Comparison of ENCODE assay signal across 30 mouse cellular contexts in the genomic region with DNA sequence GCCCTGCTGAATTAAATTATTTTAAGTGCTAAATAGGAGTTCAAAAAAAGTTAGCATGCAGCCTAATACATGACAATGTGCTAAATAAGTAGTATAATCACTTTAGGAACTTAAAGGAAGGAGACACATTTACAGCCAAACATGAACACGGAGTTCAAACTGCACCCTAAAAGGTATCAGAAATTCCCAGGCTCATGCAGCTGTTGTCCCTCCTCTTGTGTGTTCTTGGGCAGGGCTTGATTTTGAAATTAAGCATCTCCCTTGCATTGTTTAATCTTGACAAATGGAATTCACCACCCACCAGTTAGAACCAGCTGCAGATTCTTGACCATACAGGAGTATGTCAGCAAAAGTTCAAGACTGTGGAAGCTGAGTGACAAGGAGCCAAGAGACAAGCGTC.
"Had no signal": no experiment of that assay in that cellular context is flagged by ENCODE, and none has a peak within 500 bp of the region (broad histone marks: within the 10 kb centered on the region; RNA-seq: fewer than 3 reads in every experiment).

No protein-coding gene starts in this region.

- H3K4me1 ChIP-seq: limb, embryonic 10.5 days; limb, embryonic 12.5 days; limb, embryonic 13.5 days; limb, embryonic 15.5 days; liver, embryonic 12.5 days; liver, embryonic 13.5 days; liver, embryonic 15.5 days; lung, embryonic 15.5 days; megakaryocyte, embryonic 14.5 days; midbrain, embryonic 10.5 days; midbrain, embryonic 12.5 days; midbrain, embryonic 13.5 days; midbrain, embryonic 15.5 days had no signal

- H3K9me3 ChIP-seq: limb, embryonic 10.5 days; limb, embryonic 12.5 days; limb, embryonic 13.5 days; limb, embryonic 15.5 days; liver, embryonic 12.5 days; liver, embryonic 13.5 days; liver, embryonic 15.5 days; lung, embryonic 15.5 days; midbrain, embryonic 10.5 days; midbrain, embryonic 12.5 days; midbrain, embryonic 13.5 days; midbrain, embryonic 15.5 days had no signal

- H3K9ac ChIP-seq: limb, embryonic 12.5 days; limb, embryonic 13.5 days; limb, embryonic 15.5 days; liver, embryonic 12.5 days; liver, embryonic 13.5 days; liver, embryonic 14.5 days; liver, embryonic 15.5 days; liver, postnatal 0 days; lung, embryonic 14.5 days; lung, embryonic 15.5 days; midbrain, embryonic 12.5 days; midbrain, embryonic 13.5 days; midbrain, embryonic 15.5 days had no signal

- H3K27me3 ChIP-seq: limb, embryonic 12.5 days; limb, embryonic 13.5 days; limb, embryonic 15.5 days; liver, embryonic 12.5 days; liver, embryonic 13.5 days; liver, embryonic 15.5 days; lung, embryonic 15.5 days; megakaryocyte, embryonic 14.5 days; midbrain, embryonic 12.5 days; midbrain, embryonic 13.5 days had no signal

- ATAC-seq: liver, embryonic 12.5 days; liver, postnatal 0 days; lung, postnatal 0 days; midbrain, embryonic 13.5 days; midbrain, embryonic 15.5 days; midbrain, embryonic 16.5 days had no signal

- H3K4me3 ChIP-seq: limb, embryonic 10.5 days; limb, embryonic 12.5 days; limb, embryonic 13.5 days; limb, embryonic 15.5 days; liver, embryonic 12.5 days; liver, embryonic 13.5 days; liver, embryonic 15.5 days; lung, embryonic 15.5 days; megakaryocyte, embryonic 14.5 days; midbrain, embryonic 10.5 days; midbrain, embryonic 12.5 days; midbrain, embryonic 13.5 days; midbrain, embryonic 15.5 days had no signal

- H3K36me3 ChIP-seq: limb, embryonic 10.5 days; limb, embryonic 12.5 days; limb, embryonic 13.5 days; limb, embryonic 15.5 days; liver, embryonic 12.5 days; liver, embryonic 13.5 days; liver, embryonic 15.5 days; lung, embryonic 15.5 days; midbrain, embryonic 10.5 days; midbrain, embryonic 12.5 days; midbrain, embryonic 13.5 days; midbrain, embryonic 15.5 days had no signal

- H3K27ac ChIP-seq: limb, embryonic 10.5 days; limb, embryonic 12.5 days; limb, embryonic 13.5 days; limb, embryonic 15.5 days; liver, embryonic 12.5 days; liver, embryonic 13.5 days; liver, embryonic 14.5 days; liver, embryonic 15.5 days; lung, embryonic 15.5 days; macrophage; midbrain, embryonic 10.5 days; midbrain, embryonic 12.5 days; midbrain, embryonic 13.5 days; midbrain, embryonic 15.5 days had no signal

- DNase-seq: left cerebral cortex, postnatal 4 days; liver; liver, embryonic 13.5 days; liver, postnatal 0 days; lung, adult 18-20 months; lung, adult 2 months; lung, embryonic 14.5 days; lung, postnatal 10 days; lung, postnatal 14 days; lung, postnatal 36 days; lung, postnatal 4 days; midbrain, embryonic 14.5 days had no signal

- H3K4me2 ChIP-seq: limb, embryonic 12.5 days; limb, embryonic 13.5 days; limb, embryonic 15.5 days; liver, embryonic 11.5 days; liver, embryonic 12.5 days; liver, embryonic 13.5 days; liver, embryonic 15.5 days; lung, embryonic 14.5 days; lung, embryonic 15.5 days; midbrain, embryonic 11.5 days; midbrain, embryonic 12.5 days; midbrain, embryonic 13.5 days; midbrain, embryonic 15.5 days had no signal
